Mouse (Mus musculus): Measurements from ENCODE around the gene Carnmt1.

DNA sequence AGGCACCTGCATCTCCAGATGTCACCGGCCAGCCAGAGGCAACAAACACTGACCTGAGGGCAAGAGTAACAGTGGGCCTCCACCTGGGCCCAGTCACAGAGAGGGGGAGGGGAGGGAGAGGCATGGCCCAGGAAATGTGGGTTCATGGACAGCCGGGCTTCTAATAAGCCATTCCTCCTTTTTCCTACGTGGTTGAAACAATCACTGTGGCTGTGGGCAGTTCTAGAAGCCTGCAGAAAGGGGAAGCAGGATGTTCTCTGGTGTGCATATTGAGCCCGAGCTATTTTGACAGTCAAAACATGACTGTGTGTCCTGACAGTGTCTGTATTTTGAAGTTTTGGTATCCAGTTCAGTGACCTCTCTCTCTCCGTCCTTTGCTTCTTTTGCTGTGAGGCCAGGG, 31.6 kb upstream of the Carnmt1 start:
- TF ChIP-seq EP300 (IDR thresholded peaks at IDR 0.05; ENCODE audit: insufficient read depth, low read depth, low read length) (peak; percentile 43; the same call in 1 of the 2 replicates), POLR2A (IDR thresholded peaks at IDR 0.05; ENCODE audit: insufficient read depth, low read length) (no peak)

Measured in ES-Bruce4 (cell line).